Mouse (Mus musculus) ES-Bruce4 (cell line): ENCODE measurements around the gene Bcl2l15.

Experiments
- CTCF ChIP-seq: IDR thresholded peaks from one replicate; pipeline ENCODE4 v1.8.1; 2011; ENCODE audit warnings: low read depth, low read length
- EP300 ChIP-seq: IDR thresholded peaks from 2 replicates; pipeline ENCODE4 v1.6.1; 2011; ENCODE audit warnings: low read depth, low read length; ENCODE audit not compliant: insufficient read depth
- POLR2A ChIP-seq: IDR thresholded peaks from one replicate; pipeline ENCODE4 v1.8.1; 2011; ENCODE audit warnings: low read length; ENCODE audit not compliant: insufficient read depth

DNA sequence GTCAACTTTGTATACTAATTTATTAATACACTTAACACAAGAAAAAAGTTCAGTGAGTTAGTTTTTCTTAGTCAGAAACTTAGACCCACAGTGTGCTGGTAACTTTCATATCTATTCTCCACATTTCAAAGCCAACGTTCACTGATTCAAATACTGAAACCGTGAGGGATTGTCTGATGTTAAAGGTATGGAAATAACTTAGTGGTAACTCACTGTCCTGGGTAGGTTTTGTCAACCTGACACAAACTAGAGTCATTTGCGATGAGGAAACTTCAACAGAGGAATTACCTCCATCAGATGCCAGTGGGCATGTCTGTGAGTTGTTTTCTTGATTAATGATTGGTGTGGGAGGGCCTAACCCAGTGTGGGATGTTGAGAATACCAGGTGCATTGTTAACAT is 3.4 kb upstream of the Bcl2l15 start:
- no peak for TF ChIP-seq CTCF
- TF ChIP-seq EP300: no peak
- TF ChIP-seq POLR2A: no peak
